Mouse (Mus musculus): ENCODE data around the gene Tie1. TPM values are rescaled to one million over a fixed set of nuclear protein-coding genes. Genes with fewer than 3 reads are reported as not detected.
A peak's percentile ranks its signal among the peaks of the same experiment; 100 is the strongest.

Gene Tie1
- polyA plus RNA-seq, 1 experiment = 44.5 TPM

- Histone ChIP-seq H3K4me3 (ENCODE audit: insufficient read depth, low read depth, low read length) (peak overlapping the region; percentile 81), H3K27ac (ENCODE audit: insufficient read depth, low read depth, low read length) (peak overlapping the region; percentile 98)
Observed at GRCm38 (mm10) chr4:118527335-118527681, 37.4 kb upstream of the Tie1 start.

GRCm38 (mm10) chr4:118526408-118527334, 36.8 kb upstream of the Tie1 start, which contains the start of gene 2610528J11Rik:
TSS of gene 2610528J11Rik (plus strand) at chr4:118526999.
- Histone ChIP-seq H3K4me3 (ENCODE audit: insufficient read depth, low read depth, low read length) (peak within 1 kb of the TSS; percentile 81), H3K27me3 (replicated peaks; ENCODE audit: control insufficient read depth, insufficient read depth, low read length) (no peaks in the 10 kb centered on the region), H3K27ac (ENCODE audit: insufficient read depth, low read depth, low read length) (peak within 1 kb of the TSS; percentile 98), H3K4me1 (ENCODE audit: control insufficient read depth, insufficient read depth, low read length) (peaks cover 5% of the 10 kb centered on the region), H3K36me3 (ENCODE audit: control insufficient read depth, insufficient read depth, low read length) (no peaks in the 10 kb centered on the region; the same call in 1 of the 2 replicates)
- no peak for TF ChIP-seq CTCF (conservative IDR thresholded peaks at IDR 0.05; ENCODE audit: insufficient read depth, insufficient read length, low read depth, low read length)
- WGBS = 24% methylated on average over 17 of the region's 17 CpGs
- DNase-seq = peak; percentile 94

More at GRCm38 (mm10) chr4:118527335-118527681, 37.4 kb upstream of the Tie1 start:
- DNase-seq = no peak
- Histone ChIP-seq H3K27me3 (replicated peaks; ENCODE audit: control insufficient read depth, insufficient read depth, low read length) (no peaks in the 10 kb centered on the region), H3K4me1 (ENCODE audit: control insufficient read depth, insufficient read depth, low read length) (peaks cover 5% of the 10 kb centered on the region), H3K36me3 (ENCODE audit: control insufficient read depth, insufficient read depth, low read length) (no peaks in the 10 kb centered on the region; the same call in 1 of the 2 replicates)
- TF ChIP-seq CTCF (conservative IDR thresholded peaks at IDR 0.05; ENCODE audit: insufficient read depth, insufficient read length, low read depth, low read length) (no peak), POLR2A (IDR thresholded peaks at IDR 0.05; ENCODE audit: low read depth, low read length) (no peak)
- WGBS = 28% methylated on average over 5 of the region's 5 CpGs

GRCm38 (mm10) chr4:118525779-118526178, 35.9 kb upstream of the Tie1 start:
- Histone ChIP-seq H3K27me3 (replicated peaks; ENCODE audit: control insufficient read depth, insufficient read depth, low read length) (no peaks in the 10 kb centered on the region), H3K36me3 (ENCODE audit: control insufficient read depth, insufficient read depth, low read length) (no peaks in the 10 kb centered on the region; the same call in 1 of the 2 replicates), H3K4me3 (ENCODE audit: insufficient read depth, low read depth, low read length) (no peak overlapping the region), H3K4me1 (ENCODE audit: control insufficient read depth, insufficient read depth, low read length) (peaks cover 5% of the 10 kb centered on the region), H3K27ac (ENCODE audit: insufficient read depth, low read depth, low read length) (peak overlapping the region; percentile 98)
- no peak for TF ChIP-seq CTCF (conservative IDR thresholded peaks at IDR 0.05; ENCODE audit: insufficient read depth, insufficient read length, low read depth, low read length)
- DNase-seq = no peak
- WGBS = 61% methylated on average over 3 of the region's 3 CpGs

- no peak for TF ChIP-seq POLR2A (IDR thresholded peaks at IDR 0.05; ENCODE audit: low read depth, low read length)
- no peak for TF ChIP-seq CTCF (conservative IDR thresholded peaks at IDR 0.05; ENCODE audit: insufficient read depth, insufficient read length, low read depth, low read length)
- DNase-seq = no peak
- Histone ChIP-seq H3K36me3 (ENCODE audit: control insufficient read depth, insufficient read depth, low read length) (no peaks in the 10 kb centered on the region), H3K4me3 (ENCODE audit: insufficient read depth, low read depth, low read length) (no peak overlapping the region), H3K4me1 (ENCODE audit: control insufficient read depth, insufficient read depth, low read length) (peaks cover 5% of the 10 kb centered on the region), H3K27me3 (replicated peaks; ENCODE audit: control insufficient read depth, insufficient read depth, low read length) (no peaks in the 10 kb centered on the region), H3K27ac (ENCODE audit: insufficient read depth, low read depth, low read length) (no peak overlapping the region)
- 78% methylated on average over 7 of the region's 7 CpGs for WGBS
Observed at GRCm38 (mm10) chr4:118523976-118524375, 34.1 kb upstream of the Tie1 start.

- WGBS = 89% methylated on average over 7 of the region's 7 CpGs
- H3K27ac ChIP-seq (ENCODE audit: insufficient read depth, low read depth, low read length) = no peak overlapping the region
- H3K36me3 ChIP-seq (ENCODE audit: control insufficient read depth, insufficient read depth, low read length) = no peaks in the 10 kb centered on the region
- TF ChIP-seq CTCF (conservative IDR thresholded peaks at IDR 0.05; ENCODE audit: insufficient read depth, insufficient read length, low read depth, low read length) = no peak
- TF ChIP-seq POLR2A (IDR thresholded peaks at IDR 0.05; ENCODE audit: low read depth, low read length) = no peak
- no peak for DNase-seq
- no peaks in the 10 kb centered on the region for H3K27me3 ChIP-seq (replicated peaks; ENCODE audit: control insufficient read depth, insufficient read depth, low read length)
- no peak overlapping the region for H3K4me3 ChIP-seq (ENCODE audit: insufficient read depth, low read depth, low read length)
- H3K4me1 ChIP-seq (ENCODE audit: control insufficient read depth, insufficient read depth, low read length) = peaks cover 10% of the 10 kb centered on the region
Observed at GRCm38 (mm10) chr4:118522248-118522647, 32.4 kb upstream of the Tie1 start.

GRCm38 (mm10) chr4:118518208-118518607, 28.3 kb upstream of the Tie1 start:
- TF ChIP-seq CTCF (conservative IDR thresholded peaks at IDR 0.05; ENCODE audit: insufficient read depth, insufficient read length, low read depth, low read length) (no peak), POLR2A (IDR thresholded peaks at IDR 0.05; ENCODE audit: low read depth, low read length) (no peak)

GRCm38 (mm10) chr4:118517497-118518146, 27.8 kb upstream of the Tie1 start:
- no peak overlapping the region for H3K4me3 ChIP-seq (ENCODE audit: insufficient read depth, low read depth, low read length)
- no peaks in the 10 kb centered on the region for H3K27me3 ChIP-seq (replicated peaks; ENCODE audit: control insufficient read depth, insufficient read depth, low read length)
- WGBS = 47% methylated on average over 16 of the region's 16 CpGs
- TF ChIP-seq POLR2A (IDR thresholded peaks at IDR 0.05; ENCODE audit: low read depth, low read length) (no peak), CTCF (conservative IDR thresholded peaks at IDR 0.05; ENCODE audit: insufficient read depth, insufficient read length, low read depth, low read length) (no peak)
- no peak for DNase-seq
- H3K27ac ChIP-seq (ENCODE audit: insufficient read depth, low read depth, low read length) = peak overlapping the region; percentile 4; the same call in 1 of the 2 replicates
- H3K4me1 ChIP-seq (ENCODE audit: control insufficient read depth, insufficient read depth, low read length) = peaks cover 16% of the 10 kb centered on the region
- no peaks in the 10 kb centered on the region for H3K36me3 ChIP-seq (ENCODE audit: control insufficient read depth, insufficient read depth, low read length)

More at GRCm38 (mm10) chr4:118518208-118518607, 28.3 kb upstream of the Tie1 start:
- Histone ChIP-seq H3K36me3 (ENCODE audit: control insufficient read depth, insufficient read depth, low read length) (no peaks in the 10 kb centered on the region), H3K4me1 (ENCODE audit: control insufficient read depth, insufficient read depth, low read length) (peaks cover 16% of the 10 kb centered on the region), H3K4me3 (ENCODE audit: insufficient read depth, low read depth, low read length) (no peak overlapping the region), H3K27me3 (replicated peaks; ENCODE audit: control insufficient read depth, insufficient read depth, low read length) (no peaks in the 10 kb centered on the region), H3K27ac (ENCODE audit: insufficient read depth, low read depth, low read length) (no peak overlapping the region)
- DNase-seq = no peak
- WGBS = 84% methylated on average over 5 of the region's 5 CpGs
